Mouse (Mus musculus) c-Kit-positive CD71-positive TER-119-positive erythroid progenitor cells, embryonic 14.5 days (primary cell): ENCODE results near the gene Rps4x.

Experiments used
- DNase-seq: peaks from one replicate; pipeline ENCODE4 v3.0.0-alpha.2; 2013; ENCODE audit warnings: low spot score

Gene Rps4x

GRCm38 (mm10) chrX:102188712-102189497, at the start of gene Rps4x:
TSS of gene Rps4x (minus strand) at chrX:102189394.
- peak; percentile 67 for DNase-seq

GRCm38 (mm10) chrX:102219126-102219525, 29.9 kb upstream of the Rps4x start:
- DNase-seq = peak; percentile 40

GRCm38 (mm10) chrX:102215356-102215755, 26.2 kb upstream of the Rps4x start:
- peak; percentile 51 for DNase-seq

- no peak for DNase-seq
Observed at GRCm38 (mm10) chrX:102190840-102191239, 1.6 kb upstream of the Rps4x start.

GRCm38 (mm10) chrX:102189581-102189980, 387 bp upstream of the Rps4x start:
- no peak for DNase-seq

GRCm38 (mm10) chrX:102187023-102187699, 2.0 kb downstream of the Rps4x start:
- no peak for DNase-seq

- no peak for DNase-seq
Observed at GRCm38 (mm10) chrX:102182575-102182974, 6.6 kb downstream of the Rps4x start.

GRCm38 (mm10) chrX:102175538-102176287, 13.5 kb downstream of the Rps4x start:
- DNase-seq = no peak

GRCm38 (mm10) chrX:102170900-102171299, 18.3 kb downstream of the Rps4x start:
- peak; percentile 39 for DNase-seq

- DNase-seq = no peak
Observed at GRCm38 (mm10) chrX:102170135-102170534, 19.1 kb downstream of the Rps4x start.

- no peak for DNase-seq
Observed at GRCm38 (mm10) chrX:102169724-102170123, 19.5 kb downstream of the Rps4x start.

- no peak for DNase-seq
Observed at GRCm38 (mm10) chrX:102166986-102167385, 22.2 kb downstream of the Rps4x start.

- no peak for DNase-seq
Observed at GRCm38 (mm10) chrX:102166521-102166920, 22.7 kb downstream of the Rps4x start.

GRCm38 (mm10) chrX:102163529-102163928, 25.7 kb downstream of the Rps4x start:
- DNase-seq = no peak

- DNase-seq = no peak
Observed at GRCm38 (mm10) chrX:102163096-102163495, 26.1 kb downstream of the Rps4x start.

GRCm38 (mm10) chrX:102160528-102160927, 28.7 kb downstream of the Rps4x start:
- no peak for DNase-seq

GRCm38 (mm10) chrX:102159778-102160177, 29.4 kb downstream of the Rps4x start:
- peak; percentile 42 for DNase-seq

- DNase-seq = no peak
Observed at GRCm38 (mm10) chrX:102157423-102157791, 31.8 kb downstream of the Rps4x start.

GRCm38 (mm10) chrX:102156618-102157422, 32.4 kb downstream of the Rps4x start, which contains the start of gene Ercc6l:
TSS of gene Ercc6l (minus strand) at chrX:102157091.
- peak; percentile 85 for DNase-seq

GRCm38 (mm10) chrX:102141157-102141556, 48.0 kb downstream of the Rps4x start:
- DNase-seq = no peak
